Mouse (Mus musculus): ENCODE data around the gene Sart1.

The Sart1 gene

DNA sequence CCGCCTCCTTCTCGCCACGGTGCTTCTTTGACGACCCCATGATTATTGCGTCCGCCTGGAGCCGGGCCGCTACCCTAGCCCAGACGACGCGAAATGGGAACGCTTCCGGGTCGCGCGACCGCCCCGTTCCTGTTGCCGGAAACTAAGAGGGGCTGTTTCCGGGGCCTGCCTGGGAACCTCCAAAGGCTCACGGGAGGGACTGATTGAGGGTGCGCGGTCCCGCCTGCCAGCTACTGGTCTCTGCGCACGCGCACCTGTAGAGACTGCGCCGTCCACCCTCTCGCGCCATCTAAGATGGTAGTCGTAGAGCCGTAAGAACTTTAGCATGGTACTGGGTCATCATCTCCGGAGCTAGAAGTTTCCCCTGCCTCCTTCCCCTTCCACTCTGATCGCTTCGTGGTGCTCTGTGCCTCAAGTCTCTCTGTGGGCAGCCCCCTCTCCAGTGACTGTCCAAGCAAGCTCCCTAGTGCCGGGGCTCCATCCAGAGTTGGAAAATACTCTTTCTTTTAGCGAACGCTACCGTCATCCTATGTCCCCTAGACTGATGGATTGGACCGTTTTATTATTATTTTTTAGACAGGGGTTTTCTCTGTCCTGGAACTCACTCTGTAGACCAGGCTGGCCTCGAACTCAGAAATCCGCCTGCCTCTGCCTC lies at the start of gene Sart1:
Gene Sart1 (minus strand): TSS at position 116 of the 655 bp plus-strand sequence.
- in situ Hi-C loops (cut with MboI; ENCODE audit: low pct_unique_long_range_greater_than_20kb in 1 of 2, low sequenced_read_pairs in 2 of 2, unreplicated experiment in 1 of 2) = no loop called here

GRCm38 (mm10) chr19:5433951-5434350 lies 45.4 kb upstream of the Sart1 start:
- in situ Hi-C loops (cut with MboI; ENCODE audit: low pct_unique_long_range_greater_than_20kb in 1 of 2, low sequenced_read_pairs in 2 of 2, unreplicated experiment in 1 of 2) = no loop called here

DNA sequence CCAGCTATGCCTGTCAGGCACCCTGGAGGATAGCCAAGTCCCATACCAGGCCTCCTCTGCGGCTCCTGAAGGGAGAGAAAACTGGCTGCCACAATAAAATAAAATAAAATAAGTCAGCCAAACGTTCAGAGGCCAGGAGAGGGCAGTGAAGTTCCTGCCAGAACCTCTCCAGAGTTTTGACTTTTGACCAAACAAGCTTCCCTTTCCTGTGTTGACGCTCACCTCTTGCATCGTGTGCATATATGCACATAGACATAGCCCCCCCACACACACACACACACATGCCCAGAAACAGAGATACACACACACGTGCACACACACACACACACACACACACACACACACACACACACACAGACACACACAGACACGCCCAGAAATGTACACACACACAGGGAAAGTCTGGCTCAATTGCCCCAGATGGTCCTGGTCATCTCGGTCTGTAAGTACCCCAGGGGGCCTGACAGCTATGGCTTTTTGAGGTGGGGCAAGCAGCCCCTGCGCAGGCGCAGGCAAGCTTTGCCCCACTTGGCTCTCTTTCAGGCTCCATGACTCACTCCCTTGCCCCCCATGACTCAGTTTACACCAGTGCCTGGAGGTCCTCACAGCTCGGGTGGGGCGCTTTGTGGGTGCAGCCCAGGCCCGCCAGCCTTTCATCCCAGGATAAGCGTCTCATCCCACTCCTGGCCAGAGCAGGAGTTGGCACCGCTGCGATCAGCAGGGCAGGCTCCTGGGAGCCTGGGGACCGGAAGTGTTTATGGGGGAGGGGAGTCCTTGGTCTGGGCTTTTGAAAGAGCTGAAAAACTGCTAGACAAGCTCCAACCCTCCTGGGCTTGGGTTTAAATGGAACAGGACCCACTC lies 44.7 kb upstream of the Sart1 start:
- in situ Hi-C loops (cut with MboI; ENCODE audit: low pct_unique_long_range_greater_than_20kb in 1 of 2, low sequenced_read_pairs in 2 of 2, unreplicated experiment in 1 of 2) = no loop called here

DNA sequence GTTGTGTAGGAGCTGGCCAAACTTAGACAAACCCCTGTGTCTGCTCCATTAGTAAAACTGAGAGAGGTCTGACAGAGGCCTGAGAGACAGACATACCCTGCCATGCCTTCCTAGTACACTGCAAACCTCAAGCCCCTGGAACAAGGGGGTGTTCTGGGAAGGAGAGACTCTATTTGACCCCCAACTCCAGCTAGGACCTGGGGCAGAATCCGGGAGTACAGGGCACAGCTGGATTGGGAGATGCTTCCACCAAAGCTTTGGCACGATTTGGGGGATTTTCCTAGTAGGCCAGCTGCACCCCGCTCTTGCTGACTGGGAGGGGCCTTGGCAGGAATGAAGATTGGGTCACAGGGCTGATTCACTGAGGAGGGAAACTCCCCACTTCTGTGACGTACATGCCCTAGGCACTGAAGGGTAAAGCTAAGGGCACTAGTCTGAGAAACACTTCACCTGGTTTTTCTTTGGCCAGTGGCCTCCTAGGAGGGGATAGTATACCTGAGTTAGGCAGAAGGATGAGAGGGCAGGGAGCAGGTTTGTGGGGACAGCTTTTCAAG lies 43.5 kb upstream of the Sart1 start:
- in situ Hi-C loops (cut with MboI; ENCODE audit: low pct_unique_long_range_greater_than_20kb in 1 of 2, low sequenced_read_pairs in 2 of 2, unreplicated experiment in 1 of 2) = no loop called here

DNA sequence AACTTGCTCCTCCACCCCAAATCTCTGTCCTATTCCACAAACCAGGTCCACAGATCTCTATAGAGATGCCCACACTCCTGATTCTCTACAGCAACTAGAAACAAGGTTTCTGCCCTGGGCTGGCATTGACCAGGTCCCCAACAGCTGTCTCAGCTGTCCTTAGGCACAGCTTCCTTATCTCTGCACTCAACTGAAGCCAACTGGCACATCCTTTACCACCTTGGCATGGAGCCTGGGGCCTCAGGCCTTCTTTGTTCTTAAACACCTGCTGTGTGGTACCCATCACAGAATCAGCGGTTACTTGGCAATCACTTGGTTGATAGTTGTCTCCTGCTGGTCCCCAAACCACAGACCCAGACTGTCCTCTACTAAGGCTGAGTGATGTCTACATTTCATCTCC lies 41.9 kb upstream of the Sart1 start:
- in situ Hi-C loops (cut with MboI; ENCODE audit: low pct_unique_long_range_greater_than_20kb in 1 of 2, low sequenced_read_pairs in 2 of 2, unreplicated experiment in 1 of 2) = no loop called here

GRCm38 (mm10) chr19:5429806-5430205 lies 41.3 kb upstream of the Sart1 start:
- in situ Hi-C loops (cut with MboI; ENCODE audit: low pct_unique_long_range_greater_than_20kb in 1 of 2, low sequenced_read_pairs in 2 of 2, unreplicated experiment in 1 of 2) = no loop called here

DNA sequence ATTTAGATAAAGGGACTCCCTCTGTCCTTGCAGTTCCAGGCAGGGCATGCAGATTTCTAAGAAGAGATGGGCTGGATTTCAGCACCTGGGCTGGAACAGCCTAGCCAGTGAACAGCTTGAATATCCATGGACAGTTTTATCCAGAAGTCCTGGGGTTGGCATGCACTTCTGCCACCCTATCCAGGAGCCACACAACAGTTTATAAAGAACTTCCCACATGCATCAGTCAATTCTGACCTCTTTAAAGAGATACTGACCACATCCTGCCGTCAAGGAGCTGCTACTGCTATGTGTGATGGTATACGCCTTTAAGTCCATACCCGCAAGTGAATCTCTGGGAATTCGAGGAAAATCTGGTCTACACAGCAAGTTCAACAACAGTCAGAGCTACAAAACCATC lies 40.7 kb upstream of the Sart1 start:
- in situ Hi-C loops (cut with MboI; ENCODE audit: low pct_unique_long_range_greater_than_20kb in 1 of 2, low sequenced_read_pairs in 2 of 2, unreplicated experiment in 1 of 2) = no loop called here

- in situ Hi-C loops (cut with MboI; ENCODE audit: low pct_unique_long_range_greater_than_20kb in 1 of 2, low sequenced_read_pairs in 2 of 2, unreplicated experiment in 1 of 2) = no loop called here
Observed at GRCm38 (mm10) chr19:5428083-5428482, 39.6 kb upstream of the Sart1 start.

- in situ Hi-C loops (cut with MboI; ENCODE audit: low pct_unique_long_range_greater_than_20kb in 1 of 2, low sequenced_read_pairs in 2 of 2, unreplicated experiment in 1 of 2) = no loop called here
Observed at GRCm38 (mm10) chr19:5426640-5427290, 38.3 kb upstream of the Sart1 start.

- in situ Hi-C loops (cut with MboI; ENCODE audit: low pct_unique_long_range_greater_than_20kb in 1 of 2, low sequenced_read_pairs in 2 of 2, unreplicated experiment in 1 of 2) = no loop called here
Observed at GRCm38 (mm10) chr19:5425906-5426565, 37.5 kb upstream of the Sart1 start.

GRCm38 (mm10) chr19:5424782-5425741 lies 36.6 kb upstream of the Sart1 start, which contains the start of the genes Drap1 and AI837181:
Gene Drap1 (minus strand): TSS chr19:5424979.
Gene AI837181 (plus strand): TSS chr19:5425144.
- in situ Hi-C loops (cut with MboI; ENCODE audit: low pct_unique_long_range_greater_than_20kb in 1 of 2, low sequenced_read_pairs in 2 of 2, unreplicated experiment in 1 of 2) = no loop called here

DNA sequence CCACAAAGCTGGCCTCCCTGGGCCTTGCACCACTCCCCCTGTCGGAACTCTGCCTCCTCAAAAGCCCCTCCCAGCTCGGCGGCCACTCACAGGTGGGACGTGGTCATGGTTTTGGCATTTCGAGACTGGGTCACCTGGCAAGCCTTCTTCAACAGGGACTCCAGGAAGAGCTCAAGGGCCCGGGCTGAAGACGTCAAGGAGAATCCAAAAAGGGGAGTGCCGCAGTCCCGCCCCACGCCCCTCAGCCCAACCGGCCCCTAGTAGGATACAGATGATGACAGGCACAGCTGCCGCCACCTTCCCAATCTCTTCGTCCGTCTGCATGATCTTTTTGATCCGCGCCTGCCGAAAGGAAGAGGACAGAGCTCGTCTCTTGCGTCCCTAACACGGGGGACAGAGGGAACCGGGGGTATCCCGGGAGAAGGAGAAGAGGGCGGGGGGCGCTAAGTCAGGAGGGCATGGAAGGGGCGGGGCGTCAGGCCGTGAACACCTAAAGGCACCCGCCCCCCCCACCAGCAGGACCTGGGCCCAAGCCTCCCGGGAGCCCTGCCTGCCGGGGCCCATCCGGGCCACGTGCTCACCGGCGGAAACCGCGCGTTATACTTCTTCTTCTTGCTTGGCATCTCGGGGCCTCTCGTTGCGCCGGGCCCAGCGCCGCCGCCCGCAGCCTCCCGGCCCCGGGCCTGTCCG lies 35.7 kb upstream of the Sart1 start:
- in situ Hi-C loops (cut with MboI; ENCODE audit: low pct_unique_long_range_greater_than_20kb in 1 of 2, low sequenced_read_pairs in 2 of 2, unreplicated experiment in 1 of 2) = no loop called here

- in situ Hi-C loops (cut with MboI; ENCODE audit: low pct_unique_long_range_greater_than_20kb in 1 of 2, low sequenced_read_pairs in 2 of 2, unreplicated experiment in 1 of 2) = no loop called here
Observed at GRCm38 (mm10) chr19:5423561-5423960, 35.1 kb upstream of the Sart1 start.

GRCm38 (mm10) chr19:5422895-5423443 lies 34.5 kb upstream of the Sart1 start:
- in situ Hi-C loops (cut with MboI; ENCODE audit: low pct_unique_long_range_greater_than_20kb in 1 of 2, low sequenced_read_pairs in 2 of 2, unreplicated experiment in 1 of 2) = no loop called here

DNA sequence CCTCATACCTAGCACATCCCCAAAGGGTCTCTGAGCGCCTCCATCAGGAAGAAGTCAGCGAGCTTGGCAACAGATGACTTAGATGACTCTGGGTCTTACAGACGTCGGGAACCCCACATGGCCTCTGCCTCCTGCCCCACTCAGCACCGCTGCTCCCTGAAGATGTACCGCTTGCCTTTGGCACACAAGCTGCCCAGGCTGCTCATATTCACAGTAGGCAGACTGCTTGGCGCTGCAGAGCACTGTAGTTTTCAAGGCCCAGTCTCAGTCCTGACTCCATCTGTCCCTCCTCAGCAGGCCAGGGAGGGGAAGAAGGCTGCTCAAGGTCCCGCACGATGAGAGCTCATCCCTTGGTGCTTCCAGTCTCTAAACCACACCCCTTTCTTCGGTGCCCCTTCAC lies 33.8 kb upstream of the Sart1 start:
- in situ Hi-C loops (cut with MboI; ENCODE audit: low pct_unique_long_range_greater_than_20kb in 1 of 2, low sequenced_read_pairs in 2 of 2, unreplicated experiment in 1 of 2) = no loop called here

DNA sequence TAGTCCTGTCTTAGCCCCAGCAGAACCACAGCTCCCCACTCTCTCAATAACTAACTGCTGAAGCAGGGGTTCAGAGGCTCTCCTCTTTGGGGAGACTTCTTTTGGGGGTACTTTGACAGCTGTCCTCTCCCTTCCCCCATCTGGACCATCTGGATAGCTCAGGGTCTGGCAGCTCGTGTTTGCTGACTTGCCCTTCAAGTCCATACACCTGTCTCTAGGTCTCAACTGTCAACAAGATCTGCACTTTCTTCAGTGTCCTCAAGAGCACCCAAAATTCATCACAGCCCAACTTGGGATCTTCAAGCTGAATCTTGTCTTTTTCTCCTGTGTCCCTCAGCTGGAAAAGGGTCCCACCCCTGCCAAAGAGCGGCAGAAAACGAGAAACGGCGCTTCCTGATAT lies 33.3 kb upstream of the Sart1 start:
- in situ Hi-C loops (cut with MboI; ENCODE audit: low pct_unique_long_range_greater_than_20kb in 1 of 2, low sequenced_read_pairs in 2 of 2, unreplicated experiment in 1 of 2) = no loop called here

GRCm38 (mm10) chr19:5420579-5420978 lies 32.1 kb upstream of the Sart1 start:
- in situ Hi-C loops (cut with MboI; ENCODE audit: low pct_unique_long_range_greater_than_20kb in 1 of 2, low sequenced_read_pairs in 2 of 2, unreplicated experiment in 1 of 2) = no loop called here
